ENCODE assay signal across 10 mouse cellular contexts in the genomic region with DNA sequence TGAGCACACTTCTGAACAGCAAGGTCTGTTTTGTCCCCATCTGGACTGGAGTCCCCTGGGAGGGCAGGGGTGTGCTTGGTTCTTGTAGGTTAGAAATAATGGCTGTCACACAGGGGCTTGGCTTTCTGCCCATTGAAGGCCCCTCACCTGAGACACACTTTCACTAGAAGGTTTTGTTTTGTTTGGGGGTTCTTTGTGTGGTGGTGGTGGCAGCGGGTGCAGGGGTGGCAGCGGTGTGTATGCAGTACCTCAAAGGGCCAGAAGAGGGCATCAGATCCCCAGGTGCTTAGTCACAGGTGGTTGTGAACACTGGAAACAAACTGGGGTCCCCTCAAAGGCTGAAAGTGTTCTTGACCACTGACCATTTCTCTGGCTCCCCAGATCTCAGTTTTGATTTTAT. TPM values are rescaled to one million over a fixed set of nuclear protein-coding genes. Genes with fewer than 3 reads are reported as not detected.
DNase-seq lines count a peak whose midpoint lies in the region; ATAC-seq lines count a peak whose summit lies in the region.
"Had no signal": no experiment of that assay in that cellular context is flagged by ENCODE, and none has a peak within 500 bp of the region (broad histone marks: within the 10 kb centered on the region; RNA-seq: fewer than 3 reads in every experiment).

No protein-coding gene starts in this region.

- no peak overlapping the region for H3K4me3 ChIP-seq in kidney, embryonic 15.5 days (replicated peaks)
- H3K4me3 ChIP-seq: embryonic facial prominence, embryonic 13.5 days; liver, embryonic 15.5 days had no signal

- no peak for ATAC-seq in kidney, embryonic 15.5 days (replicated peaks; ENCODE audit: low FRiP score)

- no peaks in the 10 kb centered on the region for H3K27me3 ChIP-seq in kidney, embryonic 15.5 days
- H3K27me3 ChIP-seq: embryonic facial prominence, embryonic 13.5 days had no signal

- no peak overlapping the region for H3K27ac ChIP-seq in kidney, embryonic 15.5 days
- H3K27ac ChIP-seq: embryonic facial prominence, embryonic 13.5 days; liver, embryonic 15.5 days had no signal

- 18% methylated on average over 2 of the region's 2 CpGs for WGBS in kidney, embryonic 15.5 days

- H3K9me3 ChIP-seq in kidney, embryonic 15.5 days (replicated peaks) = no peaks in the 10 kb centered on the region
- H3K9me3 ChIP-seq: embryonic facial prominence, embryonic 13.5 days; liver, embryonic 15.5 days had no signal

- no peak overlapping the region for H3K9ac ChIP-seq in kidney, embryonic 15.5 days
- H3K9ac ChIP-seq: embryonic facial prominence, embryonic 13.5 days; liver, embryonic 15.5 days had no signal

- H3K36me3 ChIP-seq in kidney, embryonic 15.5 days = peaks cover 45% of the 10 kb centered on the region
- H3K36me3 ChIP-seq: embryonic facial prominence, embryonic 13.5 days; liver, embryonic 15.5 days had no signal

- H3K4me1 ChIP-seq in kidney, embryonic 15.5 days = no peaks in the 10 kb centered on the region
- H3K4me1 ChIP-seq: embryonic facial prominence, embryonic 13.5 days had no signal

- no peak overlapping the region for H3K4me2 ChIP-seq in kidney, embryonic 15.5 days
- H3K4me2 ChIP-seq: embryonic facial prominence, embryonic 13.5 days; liver, embryonic 15.5 days had no signal

- peak; percentile 54 for DNase-seq in kidney, adult 18-20 months
- DNase-seq in CD8-positive naive resting alpha-beta T cell, adult 2 months (ENCODE audit: low read depth in 2 of 2, low spot score in 2 of 2) = peak; percentile 53 to 58
- DNase-seq in adrenal gland, postnatal 25 days = peak; percentile 48
- peak; percentile 55 for DNase-seq in lung, postnatal 14 days
- no peak for DNase-seq in urinary bladder, postnatal 14 days (ENCODE audit: low spot score)
- DNase-seq in frontal cortex, postnatal 25 days (ENCODE audit: low spot score in 2 of 2) = no peak
- DNase-seq in urinary bladder, adult 2 months (ENCODE audit: low spot score) = no peak

RNA-seq across cellular contexts. Expression of a gene that starts 11.3 kb away (rescaled TPM):
- polyA plus RNA-seq in kidney, embryonic 15.5 days (2015; fragmentation: Nextera tagmentation; extraction: Ambion mirVana) = 23.7 and 24.5 TPM in 2 replicates
- 33.9 and 66.9 TPM in 2 replicates for total RNA-seq in adrenal gland, postnatal 25 days (2021)
- polyA plus RNA-seq in urinary bladder, adult 2 months (2012; rRNA removed) = 25.7 and 27.3 TPM in 2 replicates

RNA-seq across cellular contexts. Expression of a gene that starts 14.7 kb away (rescaled TPM):
- 12.1 and 15.2 TPM in 2 replicates for polyA plus RNA-seq in kidney, embryonic 15.5 days (2015; fragmentation: Nextera tagmentation; extraction: Ambion mirVana)
- 1.6 and 1.8 TPM in 2 replicates for total RNA-seq in adrenal gland, postnatal 25 days (2021)
- 1.8 and 2.1 TPM in 2 replicates for polyA plus RNA-seq in urinary bladder, adult 2 months (2012; rRNA removed)

RNA-seq across cellular contexts. Expression of a gene that starts 22.4 kb away (rescaled TPM):
- 7.9 and 12.6 TPM in 2 replicates for polyA plus RNA-seq in kidney, embryonic 15.5 days (2015; fragmentation: Nextera tagmentation; extraction: Ambion mirVana)
- total RNA-seq in adrenal gland, postnatal 25 days (2021) = 14.0 and 19.4 TPM in 2 replicates
- polyA plus RNA-seq in urinary bladder, adult 2 months (2012; rRNA removed) = 4.6 and 6.4 TPM in 2 replicates

RNA-seq across cellular contexts. Expression of a gene that starts 24.5 kb away (rescaled TPM):
- 1.6 TPM in 2 replicates for polyA plus RNA-seq in kidney, embryonic 15.5 days (2015; fragmentation: Nextera tagmentation; extraction: Ambion mirVana)
- total RNA-seq in adrenal gland, postnatal 25 days (2021) = 1.3 and 3.7 TPM in 2 replicates
- 0.19 and 0.29 TPM in 2 replicates for polyA plus RNA-seq in urinary bladder, adult 2 months (2012; rRNA removed)
- polyA plus RNA-seq: liver, embryonic 15.5 days had no signal

RNA-seq across cellular contexts. Expression of a gene that starts 24.6 kb away (rescaled TPM):
- polyA plus RNA-seq in kidney, embryonic 15.5 days (2015; fragmentation: Nextera tagmentation; extraction: Ambion mirVana) = 137 and 140 TPM in 2 replicates
- 161 and 164 TPM in 2 replicates for total RNA-seq in adrenal gland, postnatal 25 days (2021)
- 84.4 and 86.5 TPM in 2 replicates for polyA plus RNA-seq in urinary bladder, adult 2 months (2012; rRNA removed)

Comparison
In these comparisons a context has a peak if more than half of its experiments do, and no peak if none do; other contexts are left out.
1. DNase-seq: peak in kidney, adult 18-20 months (single experiment), CD8-positive naive resting alpha-beta T cell, adult 2 months (2 of 2), adrenal gland, postnatal 25 days (single experiment) and lung, postnatal 14 days (single experiment); none in urinary bladder, postnatal 14 days (single experiment), frontal cortex, postnatal 25 days (0 of 2) and urinary bladder, adult 2 months (single experiment).